Mouse (Mus musculus): ENCODE measurements around the gene Gm45140.

DNA sequence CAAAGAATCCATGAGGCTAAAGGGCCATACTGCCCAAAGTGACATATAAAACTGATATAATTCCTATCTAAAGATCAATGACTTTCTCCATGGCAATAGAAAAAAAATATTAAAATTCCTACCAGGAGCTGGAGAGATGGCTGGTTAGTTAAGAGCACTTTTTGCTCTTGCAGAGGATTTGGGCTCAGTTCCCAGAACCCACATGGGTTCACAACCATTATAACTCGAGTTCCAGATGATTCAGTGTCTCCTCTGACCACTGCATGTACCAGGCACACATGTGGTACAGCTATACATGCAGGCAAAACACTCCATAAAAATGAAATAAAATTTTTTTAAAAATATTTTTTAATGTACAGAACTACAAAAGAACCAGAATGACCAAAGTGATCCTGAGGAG lies 61.1 kb downstream of the Gm45140 start:
- TF ChIP-seq EP300 (IDR thresholded peaks at IDR 0.05) (no peak), CTCF (IDR thresholded peaks at IDR 0.05) (no peak)
